In the genomic region with DNA sequence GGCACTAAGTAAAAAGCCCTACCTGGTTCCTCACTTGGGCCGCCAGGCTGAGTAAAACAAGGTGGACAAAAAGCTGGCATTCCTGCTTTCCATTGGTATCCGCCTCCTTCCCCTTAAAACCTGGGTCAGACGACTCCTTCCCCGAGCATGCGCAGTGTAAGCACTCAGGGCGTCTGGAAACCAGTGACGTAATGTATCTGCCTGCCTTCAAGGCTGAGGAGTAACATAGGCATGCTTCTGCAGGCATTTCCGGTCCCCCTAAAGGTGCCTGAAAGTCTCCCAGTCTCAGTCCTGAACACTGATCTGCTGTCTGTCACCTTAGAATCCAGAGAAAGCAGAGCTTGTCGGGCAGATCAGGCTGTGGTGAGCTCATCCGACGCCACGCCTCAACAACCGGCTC, we compare ENCODE assay signal across 12 mouse cellular contexts.
DNase-seq lines count a peak whose midpoint lies in the region; ATAC-seq and TF ChIP-seq lines count a peak whose summit lies in the region.
"Had no signal": no experiment of that assay in that cellular context is flagged by ENCODE, and none has a peak within 500 bp of the region (broad histone marks: within the 10 kb centered on the region; RNA-seq: fewer than 3 reads in every experiment).

No protein-coding gene starts in this region.

- 41% methylated on average over 13 of the region's 13 CpGs for WGBS in heart, embryonic 16.5 days
- 57% methylated on average over 13 of the region's 13 CpGs for WGBS in heart, adult 2 months
- 42% methylated on average over 13 of the region's 13 CpGs for WGBS in embryonic facial prominence, embryonic 14.5 days
- WGBS in thymus, adult 2 months, result 94% methylated on average over 13 of the region's 13 CpGs

- H3K9me3 ChIP-seq in heart, embryonic 16.5 days (replicated peaks; ENCODE audit: control insufficient read depth, low read length), result no peaks in the 10 kb centered on the region
- no peaks in the 10 kb centered on the region for H3K9me3 ChIP-seq in ES-E14 (ENCODE audit: control insufficient read depth, insufficient read depth, low read depth, low read length)
- no peaks in the 10 kb centered on the region for H3K9me3 ChIP-seq in embryonic facial prominence, embryonic 14.5 days (ENCODE audit: control insufficient read depth, low read length)
- H3K9me3 ChIP-seq: midbrain, embryonic 15.5 days had no signal

- intact Hi-C loops in heart, adult 2 months (cut with DNase I), result no loop called here
- intact Hi-C loops in left cerebral cortex, postnatal 36 days (cut with DNase I), result no loop called here

- TF ChIP-seq EP300 in heart, adult 2 months (IDR thresholded peaks at IDR 0.05; ENCODE audit: insufficient read depth, low read depth, low read length), result no peak

- peaks cover 15% of the 10 kb centered on the region for H3K4me1 ChIP-seq in heart, embryonic 16.5 days (ENCODE audit: control insufficient read depth, insufficient read depth, low read length)
- no peaks in the 10 kb centered on the region for H3K4me1 ChIP-seq in heart, adult 2 months (ENCODE audit: control insufficient read depth, insufficient read depth, low read length)
- H3K4me1 ChIP-seq in ES-E14 (ENCODE audit: control insufficient read depth in 2 of 2, insufficient read depth in 2 of 2, low read length in 2 of 2, poor library complexity in 1 of 2), result peaks cover 4 to 6% of the 10 kb centered on the region in 2 experiments; a peak in 2 of 4 replicates
- H3K4me1 ChIP-seq in embryonic facial prominence, embryonic 14.5 days (ENCODE audit: control insufficient read depth, insufficient read depth, low read length), result peaks cover 18% of the 10 kb centered on the region
- peaks cover 14% of the 10 kb centered on the region for H3K4me1 ChIP-seq in thymus, adult 2 months (replicated peaks; ENCODE audit: control insufficient read depth, insufficient read depth, low read length)

- no peak overlapping the region for H3K4me3 ChIP-seq in heart, embryonic 16.5 days (ENCODE audit: low read length)
- H3K4me3 ChIP-seq in heart, adult 2 months, result no peak overlapping the region
- H3K4me3 ChIP-seq in ES-E14 (ENCODE audit: insufficient read depth in 1 of 2, low read depth in 1 of 2, low read length in 2 of 2, poor library complexity in 1 of 2, severe bottlenecking in 1 of 2), result no peak overlapping the region
- H3K4me3 ChIP-seq in embryonic facial prominence, embryonic 14.5 days (ENCODE audit: low read depth, low read length), result no peak overlapping the region
- H3K4me3 ChIP-seq in thymus, adult 2 months (ENCODE audit: control insufficient read depth, insufficient read depth, low read length), result no peak overlapping the region
- H3K4me3 ChIP-seq: erythroblast, embryonic 14.5 days; midbrain, embryonic 15.5 days had no signal

- no peaks in the 10 kb centered on the region for H3K79me2 ChIP-seq in heart, adult 2 months (replicated peaks; ENCODE audit: control insufficient read depth, insufficient read depth, low read length)

- TF ChIP-seq CTCF in heart, adult 2 months (IDR thresholded peaks at IDR 0.05), result no peak
- no peak for TF ChIP-seq CTCF in thymus, adult 2 months (IDR thresholded peaks at IDR 0.05; ENCODE audit: borderline replicate concordance, control insufficient read depth, extremely low read depth, insufficient read depth, low read length, poor library complexity)

- H3K27me3 ChIP-seq in heart, embryonic 16.5 days (ENCODE audit: control insufficient read depth, insufficient read depth, low read length), result no peaks in the 10 kb centered on the region
- H3K27me3 ChIP-seq in heart, adult 2 months (ENCODE audit: control insufficient read depth, insufficient read depth, low read length), result peaks cover 1% of the 10 kb centered on the region
- H3K27me3 ChIP-seq in embryonic facial prominence, embryonic 14.5 days (replicated peaks; ENCODE audit: control insufficient read depth, insufficient read depth, low read length), result no peaks in the 10 kb centered on the region; the same call in 1 of the 2 replicates
- H3K27me3 ChIP-seq in thymus, adult 2 months (ENCODE audit: control insufficient read depth, insufficient read depth, low read length), result no peaks in the 10 kb centered on the region
- H3K27me3 ChIP-seq: midbrain, embryonic 15.5 days had no signal

- H3K9ac ChIP-seq in heart, embryonic 16.5 days (ENCODE audit: low read length), result no peak overlapping the region
- H3K9ac ChIP-seq in heart, adult 2 months (ENCODE audit: low read depth, low read length), result no peak overlapping the region
- no peak overlapping the region for H3K9ac ChIP-seq in ES-E14 (ENCODE audit: insufficient read depth, low read depth, low read length, poor library complexity, severe bottlenecking)
- no peak overlapping the region for H3K9ac ChIP-seq in embryonic facial prominence, embryonic 14.5 days (ENCODE audit: low read depth, low read length)
- H3K9ac ChIP-seq: midbrain, embryonic 15.5 days had no signal

- H3K27ac ChIP-seq in heart, embryonic 16.5 days (ENCODE audit: low read length), result no peak overlapping the region
- no peak overlapping the region for H3K27ac ChIP-seq in heart, adult 2 months
- no peak overlapping the region for H3K27ac ChIP-seq in ES-E14 (ENCODE audit: insufficient read depth, low read depth, low read length, poor library complexity, severe bottlenecking)
- H3K27ac ChIP-seq in embryonic facial prominence, embryonic 14.5 days (replicated peaks; ENCODE audit: low read depth, low read length), result 0 out of 2 replicates have a peak overlapping the region, but pooled peaks have one; percentile 8
- H3K27ac ChIP-seq in thymus, adult 2 months (ENCODE audit: control insufficient read depth, insufficient read depth, low read length), result no peak overlapping the region
- H3K27ac ChIP-seq: midbrain, embryonic 15.5 days had no signal

- TF ChIP-seq POLR2A in heart, adult 2 months (IDR thresholded peaks at IDR 0.05; ENCODE audit: insufficient read depth, low read depth, low read length), result no peak
- no peak for TF ChIP-seq POLR2A in thymus, adult 2 months (IDR thresholded peaks at IDR 0.05; ENCODE audit: control insufficient read depth, extremely low read depth, insufficient read depth, low read length, poor library complexity)

- no peak for DNase-seq in heart, adult 2 months
- peak; percentile 50 for DNase-seq in ES-E14 (ENCODE audit: low read depth, low spot score)
- DNase-seq in embryonic facial prominence, embryonic 14.5 days (ENCODE audit: low spot score), result peak; percentile 77
- peak; percentile 41 for DNase-seq in lung, postnatal 25 days (ENCODE audit: low spot score)
- DNase-seq in ovary, postnatal 14 days (ENCODE audit: low spot score), result no peak
- DNase-seq in thymus, adult 2 months, result no peak
- no peak for DNase-seq in left cerebral cortex, postnatal 36 days (ENCODE audit: low spot score in 2 of 2)
- DNase-seq: kidney, postnatal 10 days had no signal

- H3K36me3 ChIP-seq in heart, embryonic 16.5 days (ENCODE audit: control insufficient read depth, insufficient read depth), result no peaks in the 10 kb centered on the region
- H3K36me3 ChIP-seq in heart, adult 2 months (ENCODE audit: control insufficient read depth, insufficient read depth, low read length), result no peaks in the 10 kb centered on the region
- no peaks in the 10 kb centered on the region for H3K36me3 ChIP-seq in ES-E14 (ENCODE audit: control insufficient read depth, insufficient read depth, low read length, poor library complexity, severe bottlenecking)
- no peaks in the 10 kb centered on the region for H3K36me3 ChIP-seq in embryonic facial prominence, embryonic 14.5 days (ENCODE audit: control insufficient read depth, insufficient read depth, low read length)
- no peaks in the 10 kb centered on the region for H3K36me3 ChIP-seq in thymus, adult 2 months (ENCODE audit: control insufficient read depth, insufficient read depth, low read length)
- H3K36me3 ChIP-seq: midbrain, embryonic 15.5 days had no signal

- H3K4me2 ChIP-seq in heart, embryonic 16.5 days (ENCODE audit: low read depth, low read length), result peak overlapping the region; percentile 8; the same call in 1 of the 2 replicates
- peak overlapping the region; percentile 22 for H3K4me2 ChIP-seq in embryonic facial prominence, embryonic 14.5 days (ENCODE audit: low read depth, low read length)
- H3K4me2 ChIP-seq: midbrain, embryonic 15.5 days had no signal

- in situ Hi-C loops in ES-E14 (cut with MboI; ENCODE audit: low sequenced_read_pairs in 2 of 2, unreplicated experiment in 2 of 2), result no loop called here

- ATAC-seq in heart, embryonic 16.5 days (replicated peaks; ENCODE audit: extremely low read depth, insufficient read depth, low FRiP score), result no peak
- peak; percentile 51 for ATAC-seq in embryonic facial prominence, embryonic 14.5 days (ENCODE audit: low read depth)
- ATAC-seq: CD4-positive, CD25-positive, alpha-beta regulatory T cell, adult 4 months; midbrain, embryonic 15.5 days had no signal

TF ChIP-seq in ES-E14, 5 proteins besides CTCF, POLR2A, EP300 and RAD21:
- no peak for TF ChIP-seq HCFC1 (IDR thresholded peaks at IDR 0.05; ENCODE audit: borderline replicate concordance, insufficient read depth, low read length)
- TF ChIP-seq CHD2 (IDR thresholded peaks at IDR 0.05; ENCODE audit: low read depth, low read length), result no peak
- no peak for TF ChIP-seq ZNF384 (IDR thresholded peaks at IDR 0.05; ENCODE audit: low read depth, low read length)
- TF ChIP-seq MAFK (IDR thresholded peaks at IDR 0.05; ENCODE audit: insufficient read depth, low read depth, low read length), result no peak
- no peak for TF ChIP-seq ZC3H11A (IDR thresholded peaks at IDR 0.05; ENCODE audit: borderline replicate concordance, low read depth, low read length)
TF ChIP-seq in ES-E14: peak in this region for 0.

Comparison
In these comparisons a context has a peak if more than half of its experiments do, and no peak if none do; other contexts are left out.
1. DNase-seq: peak in ES-E14 (single experiment), embryonic facial prominence, embryonic 14.5 days (single experiment) and lung, postnatal 25 days (single experiment); none in heart, adult 2 months (0 of 2), ovary, postnatal 14 days (single experiment), thymus, adult 2 months (single experiment) and left cerebral cortex, postnatal 36 days (0 of 2).